Mouse (Mus musculus) left cerebral cortex, adult 6 months (tissue): ENCODE results near the gene Klhl6. TPM values are rescaled to one million over a fixed set of nuclear protein-coding genes. Genes with fewer than 3 reads are reported as not detected.

Experiments
- long read RNA-seq, 2 experiments: library from polyadenylated mRNA; unstranded; transcript quantifications; one replicate each; pipeline ENCODE4 v2.0.0; 2019 to 2020
- polyA plus RNA-seq: library from polyadenylated mRNA; unstranded; fragments of <200 nt; fragmentation: Nextera tagmentation; gene quantifications from 2 replicates; pipeline ENCODE4 v1.2.3, GENCODE M21; 2021

The Klhl6 gene
- 1.9 and 2.8 TPM in 2 replicates for polyA plus RNA-seq
- long read RNA-seq, experiment 1, transcript Klhl6-201 (7 exons, 2,389 nt): major isoform, 19 of 22 reads
- long read RNA-seq, experiment 1, partial matches to known transcripts: 1 of 22 reads
- long read RNA-seq, experiment 1, other reads (novel, unspliced or antisense): 2 of 22 reads
- long read RNA-seq, experiment 2, partial matches to known transcripts: 1 of 1 reads
- long read RNA-seq, experiment 2, other reads (novel, unspliced or antisense): 0 of 1 reads

DNA sequence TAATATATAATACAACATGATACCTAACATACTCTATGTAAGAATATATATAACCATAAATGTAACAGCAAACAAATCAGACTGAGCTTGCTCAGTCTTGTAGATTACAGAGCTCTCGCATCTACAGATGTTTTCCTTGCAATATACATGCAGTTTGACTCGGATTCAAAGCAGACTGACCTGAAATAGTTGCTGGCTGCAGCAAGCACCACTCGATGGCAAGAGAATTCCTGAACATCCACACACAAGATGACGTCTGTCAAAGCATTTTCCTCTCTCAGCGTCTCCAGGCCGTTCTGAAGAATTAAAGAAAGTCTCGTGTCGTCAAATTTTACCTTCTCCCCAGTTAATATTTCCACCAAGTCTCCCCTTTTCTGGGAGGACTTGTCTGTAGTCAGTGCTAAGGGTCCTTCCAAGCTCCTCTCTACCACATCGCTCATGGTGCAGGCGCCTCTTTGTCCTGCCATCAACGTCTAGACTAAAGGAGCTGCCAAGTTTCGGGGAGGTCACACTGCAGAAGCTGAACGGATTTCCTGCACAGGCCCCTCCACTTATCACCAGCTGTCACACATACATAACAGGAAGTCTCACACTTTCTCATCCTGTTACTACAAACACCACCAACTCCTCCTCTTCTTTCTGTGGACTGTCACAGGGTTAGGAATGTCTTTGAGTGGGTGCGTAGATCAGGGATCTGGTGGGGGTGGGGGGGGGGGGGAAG, at the start of gene Klhl6:
Gene Klhl6, minus strand, starts transcription at position 501 of the 721 bp plus-strand sequence.

Other genes with a start within 250 kb of the Klhl6 start
- gene B3gnt5, start 222.8 kb downstream of the Klhl6 start, polyA plus RNA-seq: 0.35 and 0.56 TPM in 2 replicates
- gene Klhl24, start 114.5 kb upstream of the Klhl6 start, polyA plus RNA-seq: 18.9 and 24.0 TPM in 2 replicates
- gene Yeats2, start 158.0 kb upstream of the Klhl6 start, polyA plus RNA-seq: 3.6 and 4.7 TPM in 2 replicates